Mouse (Mus musculus): ENCODE results near the gene Hist1h2ai. TPM values are rescaled to one million over a fixed set of nuclear protein-coding genes. Genes with fewer than 3 reads are reported as not detected.
A peak's percentile ranks its signal among the peaks of the same experiment; 100 is the strongest.
"Not testable (repeated sequence)": the region's sequence is repeated elsewhere in the genome, so short reads cannot be mapped to it uniquely, and the experiment has no call there.

Hist1h2ai gene
- polyA plus RNA-seq, 1 experiment from 2014 or later = 39.6 TPM

DNA sequence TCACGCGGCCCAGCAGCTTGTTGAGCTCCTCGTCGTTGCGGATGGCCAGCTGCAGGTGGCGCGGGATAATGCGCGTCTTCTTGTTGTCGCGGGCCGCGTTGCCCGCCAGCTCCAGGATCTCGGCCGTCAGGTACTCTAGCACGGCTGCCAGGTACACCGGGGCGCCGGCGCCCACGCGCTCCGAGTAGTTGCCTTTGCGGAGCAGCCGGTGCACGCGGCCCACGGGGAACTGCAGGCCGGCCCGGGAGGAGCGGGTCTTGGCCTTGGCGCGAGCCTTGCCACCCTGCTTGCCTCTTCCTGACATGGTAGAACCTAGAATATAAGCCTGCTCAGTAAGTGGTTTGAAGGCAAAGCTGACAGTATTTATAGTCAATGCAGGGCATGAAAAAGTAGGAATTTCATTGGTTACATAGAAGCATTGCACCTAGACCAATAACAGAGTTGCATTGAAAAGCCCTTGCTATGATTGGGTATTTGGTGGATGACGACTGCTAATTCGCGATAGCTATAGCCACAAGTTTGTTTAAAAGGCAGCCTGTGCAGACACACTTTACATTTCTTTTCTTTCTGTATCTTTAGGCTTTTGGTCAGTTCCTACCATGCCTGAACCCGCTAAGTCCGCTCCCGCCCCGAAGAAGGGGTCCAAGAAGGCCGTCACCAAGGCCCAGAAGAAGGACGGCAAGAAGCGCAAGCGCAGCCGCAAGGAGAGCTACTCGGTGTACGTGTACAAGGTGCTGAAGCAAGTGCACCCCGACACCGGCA lies 37.5 kb downstream of the Hist1h2ai start, which contains the start of the genes Hist1h2ak and Hist1h2bn:
Gene Hist1h2ak (minus strand): TSS at position 304 of the 762 bp plus-strand sequence.
Gene Hist1h2bn (plus strand): TSS at position 600 of the 762 bp plus-strand sequence.
- peak within 1 kb of the TSS; percentile 99 for H3K27ac ChIP-seq
- peak within 1 kb of the TSS; percentile 58 for H3K4me3 ChIP-seq (replicated peaks)
- peak within 1 kb of the TSS; percentile 83 for H3K9ac ChIP-seq
- not testable (repeated sequence) for H3K36me3 ChIP-seq; H3K9me3 ChIP-seq (replicated peaks); H3K27me3 ChIP-seq
- peak within 1 kb of the TSS; percentile 78 for H3K4me2 ChIP-seq
- H3K4me1 ChIP-seq (replicated peaks) = peaks cover 31% of the 10 kb centered on the region
- peak; percentile 92 for DNase-seq
- 1% methylated on average over 48 of the region's 50 CpGs for WGBS (ENCODE audit: insufficient replicate concordance)
- peak; percentile 81 for ATAC-seq (ENCODE audit: low read depth)

DNA sequence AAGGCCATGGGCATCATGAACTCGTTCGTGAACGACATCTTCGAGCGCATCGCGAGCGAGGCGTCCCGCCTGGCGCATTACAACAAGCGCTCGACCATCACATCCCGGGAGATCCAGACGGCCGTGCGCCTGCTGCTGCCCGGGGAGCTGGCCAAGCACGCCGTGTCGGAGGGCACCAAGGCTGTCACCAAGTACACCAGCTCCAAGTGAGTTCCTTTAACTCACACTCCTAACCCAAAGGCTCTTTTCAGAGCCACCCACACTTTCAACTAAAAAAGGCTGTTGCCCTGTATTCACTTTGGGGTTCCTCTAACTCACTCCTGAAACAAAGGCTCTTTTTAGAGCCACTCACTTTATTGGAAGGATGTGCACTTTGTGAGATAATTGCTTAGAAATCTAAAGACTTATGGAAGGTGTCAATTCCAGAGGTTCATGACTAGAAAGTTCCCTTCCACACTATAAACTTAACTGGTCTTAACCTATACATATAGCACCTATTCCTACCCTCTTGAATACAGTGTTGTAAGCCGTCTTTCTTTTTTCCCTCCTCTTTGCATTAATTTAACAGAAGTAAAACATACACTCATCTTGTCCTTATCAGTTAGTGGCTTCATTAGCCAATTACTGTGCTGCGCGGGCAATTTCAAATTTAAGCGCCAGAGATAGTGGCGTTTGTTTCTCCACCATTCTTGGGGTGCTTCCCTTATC lies 38.2 kb downstream of the Hist1h2ai start:
- DNase-seq = peak; percentile 61

DNA sequence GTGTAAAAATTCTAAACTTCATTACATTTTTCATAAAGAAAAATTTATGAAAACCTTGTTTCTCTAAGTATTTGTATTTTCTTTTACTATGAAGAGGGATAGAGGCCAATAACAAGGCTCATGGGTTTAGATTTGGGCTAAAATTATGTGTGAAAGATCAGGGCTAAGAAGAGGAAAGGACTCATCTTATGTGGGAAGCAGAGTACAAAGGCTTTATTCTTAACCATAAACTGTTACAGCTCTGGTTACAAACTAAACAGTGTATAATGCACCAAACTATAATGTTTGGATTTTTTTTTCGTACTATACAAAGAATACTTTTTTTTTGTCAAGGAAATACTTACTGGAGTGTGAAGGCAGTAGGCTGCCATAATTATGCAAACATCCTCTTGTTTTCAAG lies 39.5 kb downstream of the Hist1h2ai start:
- 78% methylated on average over 1 of the region's 1 CpGs for WGBS (ENCODE audit: insufficient replicate concordance)
- peak overlapping the region; percentile 99 for H3K27ac ChIP-seq

More for the DNA sequence above, 38.2 kb downstream of the Hist1h2ai start:
- Histone ChIP-seq H3K4me2 (peak overlapping the region; percentile 78), H3K4me1 (replicated peaks) (peaks cover 27% of the 10 kb centered on the region), H3K27ac (peak overlapping the region; percentile 99), H3K9ac (peak overlapping the region; percentile 75), H3K4me3 (replicated peaks) (peak overlapping the region; percentile 56)
- not testable (repeated sequence) for H3K36me3 ChIP-seq; H3K9me3 ChIP-seq (replicated peaks); H3K27me3 ChIP-seq
- under 1% methylated on average over 20 of the region's 26 CpGs for WGBS (ENCODE audit: insufficient replicate concordance)
- peak; percentile 20 for ATAC-seq (ENCODE audit: low read depth)

More for the DNA sequence above, 39.5 kb downstream of the Hist1h2ai start:
- H3K4me2 ChIP-seq = peak overlapping the region; percentile 64
- H3K4me1 ChIP-seq (replicated peaks) = peaks cover 27% of the 10 kb centered on the region
- DNase-seq (no peak), ATAC-seq (ENCODE audit: low read depth) (no peak)
- H3K36me3 ChIP-seq = no peaks in the 10 kb centered on the region
- peak overlapping the region; percentile 50 for H3K4me3 ChIP-seq (replicated peaks)
- no peaks in the 10 kb centered on the region for H3K9me3 ChIP-seq (replicated peaks)
- H3K27me3 ChIP-seq = no peaks in the 10 kb centered on the region
- H3K9ac ChIP-seq = peak overlapping the region; percentile 70

Small RNA genes lying within 50 kb of the gene (microRNA-seq; reads per million reads assigned to microRNA genes)
- gene Gm44357 (not detected), gene Gm44367 (not detected), gene Gm44454 (1.5 reads per million)

Other genes with a start within 250 kb of the Hist1h2ai start
- gene Nkapl, start 247.9 kb upstream of the Hist1h2ai start, polyA plus RNA-seq (2015; fragmentation: Nextera tagmentation; extraction: Ambion mirVana) = 0.86 and 0.92 TPM in 2 replicates
- 0.33 and 0.38 TPM in 2 replicates for gene Zkscan4, start 237.5 kb upstream of the Hist1h2ai start, polyA plus RNA-seq (2015; fragmentation: Nextera tagmentation; extraction: Ambion mirVana)
- not detected in 2 replicates for gene Gm10065, start 237.0 kb upstream of the Hist1h2ai start, polyA plus RNA-seq (2015; fragmentation: Nextera tagmentation; extraction: Ambion mirVana)
- 0.65 and 0.77 TPM in 2 replicates for gene AK157302, start 221.2 kb upstream of the Hist1h2ai start, polyA plus RNA-seq (2015; fragmentation: Nextera tagmentation; extraction: Ambion mirVana)
- 6.6 and 7.4 TPM in 2 replicates for gene Gm11273, start 215.0 kb upstream of the Hist1h2ai start, polyA plus RNA-seq (2015; fragmentation: Nextera tagmentation; extraction: Ambion mirVana)
- 1.1 and 1.2 TPM in 2 replicates for gene Zkscan8, start 185.3 kb upstream of the Hist1h2ai start, polyA plus RNA-seq (2015; fragmentation: Nextera tagmentation; extraction: Ambion mirVana)
- gene Olfr1366, start 173.6 kb upstream of the Hist1h2ai start, polyA plus RNA-seq (2015; fragmentation: Nextera tagmentation; extraction: Ambion mirVana) = not detected in 2 replicates
- gene Olfr1535, start 156.5 kb upstream of the Hist1h2ai start, polyA plus RNA-seq (2015; fragmentation: Nextera tagmentation; extraction: Ambion mirVana) = not detected in 2 replicates
- gene Olfr1364, start 134.7 kb upstream of the Hist1h2ai start, polyA plus RNA-seq (2015; fragmentation: Nextera tagmentation; extraction: Ambion mirVana) = not detected in 2 replicates
- gene Olfr1362, start 102.4 kb upstream of the Hist1h2ai start, polyA plus RNA-seq (2015; fragmentation: Nextera tagmentation; extraction: Ambion mirVana) = not detected in 2 replicates
- not detected in 2 replicates for gene Olfr11, start 73.9 kb upstream of the Hist1h2ai start, polyA plus RNA-seq (2015; fragmentation: Nextera tagmentation; extraction: Ambion mirVana)
- gene Olfr1361, start 53.0 kb upstream of the Hist1h2ai start, polyA plus RNA-seq (2015; fragmentation: Nextera tagmentation; extraction: Ambion mirVana) = not detected in 2 replicates
- gene Olfr1360, start 39.0 kb upstream of the Hist1h2ai start, polyA plus RNA-seq (2015; fragmentation: Nextera tagmentation; extraction: Ambion mirVana) = not detected in 2 replicates
- not detected in 2 replicates for gene Olfr1359, start 18.3 kb upstream of the Hist1h2ai start, polyA plus RNA-seq (2015; fragmentation: Nextera tagmentation; extraction: Ambion mirVana)
- gene Hist1h2bl, start 279 bp upstream of the Hist1h2ai start, polyA plus RNA-seq (2015; fragmentation: Nextera tagmentation; extraction: Ambion mirVana) = 1.8 and 3.0 TPM in 2 replicates
- gene Hist1h3h, start 1.2 kb downstream of the Hist1h2ai start, polyA plus RNA-seq (2015; fragmentation: Nextera tagmentation; extraction: Ambion mirVana) = 5.8 and 11.7 TPM in 2 replicates
- 4.3 and 8.6 TPM in 2 replicates for gene Hist1h2bm, start 5.6 kb downstream of the Hist1h2ai start, polyA plus RNA-seq (2015; fragmentation: Nextera tagmentation; extraction: Ambion mirVana)
- 0.41 and 0.81 TPM in 2 replicates for gene Hist1h4j, start 18.6 kb downstream of the Hist1h2ai start, polyA plus RNA-seq (2015; fragmentation: Nextera tagmentation; extraction: Ambion mirVana)
- gene Hist1h4k, start 34.1 kb downstream of the Hist1h2ai start, polyA plus RNA-seq (2015; fragmentation: Nextera tagmentation; extraction: Ambion mirVana) = 2.8 and 5.6 TPM in 2 replicates
- 30.8 and 91.0 TPM in 2 replicates for gene Hist1h2ak, start 37.4 kb downstream of the Hist1h2ai start, polyA plus RNA-seq (2015; fragmentation: Nextera tagmentation; extraction: Ambion mirVana)
- gene Hist1h2bn, start 37.7 kb downstream of the Hist1h2ai start, polyA plus RNA-seq (2015; fragmentation: Nextera tagmentation; extraction: Ambion mirVana) = 4.4 and 14.4 TPM in 2 replicates
- gene Hist1h1b, start 64.2 kb downstream of the Hist1h2ai start, polyA plus RNA-seq (2015; fragmentation: Nextera tagmentation; extraction: Ambion mirVana) = 37.3 and 37.6 TPM in 2 replicates
- gene Hist1h3i, start 66.9 kb downstream of the Hist1h2ai start, polyA plus RNA-seq (2015; fragmentation: Nextera tagmentation; extraction: Ambion mirVana) = 164 and 194 TPM in 2 replicates
- gene Hist1h2an, start 70.8 kb downstream of the Hist1h2ai start, polyA plus RNA-seq (2015; fragmentation: Nextera tagmentation; extraction: Ambion mirVana) = 5.8 and 15.9 TPM in 2 replicates
- 2.8 and 3.8 TPM in 2 replicates for gene Hist1h2bp, start 71.0 kb downstream of the Hist1h2ai start, polyA plus RNA-seq (2015; fragmentation: Nextera tagmentation; extraction: Ambion mirVana)
- 22.0 and 34.4 TPM in 2 replicates for gene Hist1h2bq, start 93.8 kb downstream of the Hist1h2ai start, polyA plus RNA-seq (2015; fragmentation: Nextera tagmentation; extraction: Ambion mirVana)
- 1.4 and 1.6 TPM in 2 replicates for gene Hist1h2ao, start 94.0 kb downstream of the Hist1h2ai start, polyA plus RNA-seq (2015; fragmentation: Nextera tagmentation; extraction: Ambion mirVana)
- gene Hist1h4m, start 95.3 kb downstream of the Hist1h2ai start, polyA plus RNA-seq (2015; fragmentation: Nextera tagmentation; extraction: Ambion mirVana) = not detected in 2 replicates
- gene Hist1h4n, start 115.8 kb downstream of the Hist1h2ai start, polyA plus RNA-seq (2015; fragmentation: Nextera tagmentation; extraction: Ambion mirVana) = 14.8 and 21.6 TPM in 2 replicates
- gene Hist1h2ap, start 117.1 kb downstream of the Hist1h2ai start, polyA plus RNA-seq (2015; fragmentation: Nextera tagmentation; extraction: Ambion mirVana) = 4,833 and 5,264 TPM in 2 replicates
- gene Hist1h2br, start 117.3 kb downstream of the Hist1h2ai start, polyA plus RNA-seq (2015; fragmentation: Nextera tagmentation; extraction: Ambion mirVana) = 22.5 and 35.7 TPM in 2 replicates
- gene Zfp184, start 228.7 kb downstream of the Hist1h2ai start, polyA plus RNA-seq (2015; fragmentation: Nextera tagmentation; extraction: Ambion mirVana) = 0.89 and 1.0 TPM in 2 replicates